Mouse (Mus musculus): Measurements from ENCODE around the gene Cbll1. TPM values are rescaled to one million over a fixed set of nuclear protein-coding genes. Genes with fewer than 3 reads are reported as not detected.

The Cbll1 gene
- polyA plus RNA-seq (2021; fragmentation: Nextera tagmentation): 12.5 and 14.7 TPM in 2 replicates
- long read RNA-seq, experiment 1, partial matches to known transcripts: 2 of 9 reads
- long read RNA-seq, experiment 1, other reads (novel, unspliced or antisense): 6 of 9 reads
- long read RNA-seq, experiment 2, transcript Cbll1-203 (6 exons, 3,900 nt): major isoform, 7 of 18 reads
- long read RNA-seq, experiment 2, partial matches to known transcripts: 1 of 18 reads
- long read RNA-seq, experiment 2, other reads (novel, unspliced or antisense): 7 of 18 reads

DNA sequence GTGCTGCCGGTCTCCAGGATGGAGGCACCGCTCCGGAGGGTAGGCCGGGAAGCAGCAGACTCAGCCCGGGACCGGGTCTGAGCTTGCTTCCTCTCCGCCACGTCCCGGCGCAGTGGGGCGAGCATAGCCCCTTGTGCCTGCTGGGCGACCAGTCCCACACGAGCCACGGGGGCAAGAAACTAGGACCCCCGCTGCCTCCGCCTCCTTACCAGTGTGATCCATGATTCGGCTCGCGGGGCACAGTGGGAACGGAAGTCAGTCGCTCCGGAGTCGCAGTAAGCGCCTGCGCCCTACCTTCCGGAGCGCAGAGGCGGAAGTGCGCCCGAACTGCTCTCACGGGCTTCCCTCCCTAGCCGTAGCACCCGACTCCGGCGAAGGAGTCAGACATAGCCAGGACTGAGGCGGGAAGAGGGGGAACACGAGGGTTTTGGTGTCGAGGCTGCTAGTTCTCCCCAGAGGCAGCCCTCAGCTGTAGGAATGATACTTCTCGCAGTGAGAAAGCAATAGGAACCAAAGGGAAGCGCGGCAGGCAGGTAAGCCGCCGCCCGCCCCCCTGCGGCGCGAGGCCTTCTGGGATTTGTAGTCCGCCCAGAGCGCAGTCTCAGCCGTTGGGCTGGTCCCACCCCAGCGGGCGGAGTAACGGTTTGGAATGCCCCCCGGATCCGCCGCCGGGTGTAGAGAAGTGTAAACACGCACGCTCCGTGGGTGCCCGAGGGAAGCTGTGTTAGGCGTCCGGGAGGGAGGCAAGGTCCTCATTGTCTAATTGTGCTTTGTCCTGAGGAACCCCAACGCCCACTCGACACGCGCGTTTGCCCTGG lies at the start of gene Cbll1:
Gene Cbll1 (minus strand): TSS at position 303 of the 818 bp plus-strand sequence.

Other genes with a start within 250 kb of the Cbll1 start
- gene Lamb1, start 234.4 kb downstream of the Cbll1 start, polyA plus RNA-seq (2021; fragmentation: Nextera tagmentation): 9.9 and 10.5 TPM in 2 replicates
- gene Dld, start 148.2 kb downstream of the Cbll1 start, polyA plus RNA-seq (2021; fragmentation: Nextera tagmentation): 76.4 and 83.3 TPM in 2 replicates
- gene Slc26a3, start 108.7 kb downstream of the Cbll1 start, polyA plus RNA-seq (2021; fragmentation: Nextera tagmentation): 0.15 and 0.16 TPM in 2 replicates
- gene Slc26a4, start 60.4 kb upstream of the Cbll1 start, polyA plus RNA-seq (2021; fragmentation: Nextera tagmentation): 4.4 and 4.8 TPM in 2 replicates
- 61.4 and 68.0 TPM in 2 replicates for gene Bcap29, start 135.0 kb upstream of the Cbll1 start, polyA plus RNA-seq (2021; fragmentation: Nextera tagmentation)
- gene Dus4l, start 155.2 kb upstream of the Cbll1 start, polyA plus RNA-seq (2021; fragmentation: Nextera tagmentation): 4.8 and 5.8 TPM in 2 replicates
- gene Cog5, start 155.3 kb upstream of the Cbll1 start, polyA plus RNA-seq (2021; fragmentation: Nextera tagmentation): 18.7 and 19.1 TPM in 2 replicates
- 37.3 and 37.5 TPM in 2 replicates for gene Gpr22, start 214.3 kb upstream of the Cbll1 start, polyA plus RNA-seq (2021; fragmentation: Nextera tagmentation)